Comparison of ENCODE assay signal across 15 mouse cellular contexts in genomic region chr3:127292864-127293478, GRCm38 (mm10).
DNase-seq lines count a peak whose midpoint lies in the region; ATAC-seq and TF ChIP-seq lines count a peak whose summit lies in the region.
"Had no signal": no experiment of that assay in that cellular context is flagged by ENCODE, and none has a peak within 500 bp of the region (broad histone marks: within the 10 kb centered on the region; RNA-seq: fewer than 3 reads in every experiment).

No protein-coding gene starts in this region.

- no peak overlapping the region for H3K4me2 ChIP-seq in forebrain, embryonic 15.5 days (replicated peaks)
- no peak overlapping the region for H3K4me2 ChIP-seq in hindbrain, postnatal 0 days (ENCODE audit: low read depth, low read length)

- H3K4me1 ChIP-seq in forebrain, embryonic 15.5 days = peaks cover 31% of the 10 kb centered on the region
- H3K4me1 ChIP-seq in hindbrain, postnatal 0 days (ENCODE audit: insufficient read depth, low read length) = no peaks in the 10 kb centered on the region

- H3K9ac ChIP-seq in forebrain, embryonic 15.5 days (replicated peaks) = no peak overlapping the region
- no peak overlapping the region for H3K9ac ChIP-seq in hindbrain, postnatal 0 days (replicated peaks; ENCODE audit: low read length)
- H3K9ac ChIP-seq: liver, embryonic 14.5 days had no signal

- DNase-seq in retina, embryonic 14.5 days (ENCODE audit: low spot score) = peak; percentile 51
- DNase-seq in retina, postnatal 1 day = no peak
- no peak for DNase-seq in hindbrain, postnatal 0 days (ENCODE audit: low spot score)
- no peak for DNase-seq in right cerebral cortex, postnatal 36 days (ENCODE audit: low spot score in 2 of 2)
- no peak for DNase-seq in adrenal gland, adult (ENCODE audit: inconsistent age in 2 of 2, low spot score in 1 of 2)
- DNase-seq: adrenal gland, adult 2 months; heart, postnatal 36 days; kidney, adult 8-10 months; lung, postnatal 4 days had no signal

- H3K4me3 ChIP-seq in forebrain, embryonic 15.5 days = no peak overlapping the region
- H3K4me3 ChIP-seq in hindbrain, postnatal 0 days (ENCODE audit: low read length) = no peak overlapping the region
- H3K4me3 ChIP-seq: heart, embryonic 10.5 days had no signal

- no peak for ATAC-seq in forebrain, embryonic 15.5 days (replicated peaks)
- no peak for ATAC-seq in hindbrain, postnatal 0 days
- ATAC-seq in monocyte, adult 5-6 weeks (replicated peaks; ENCODE audit: insufficient number of reproducible peaks, low FRiP score, low TSS enrichment, poor library complexity, severe bottlenecking) = no peak
- ATAC-seq: CD4-positive, CD25-positive, alpha-beta regulatory T cell, adult 4 months; Patski had no signal

- TF ChIP-seq CTCF in hindbrain, postnatal 0 days (IDR thresholded peaks at IDR 0.05; ENCODE audit: low read depth) = no peak

- H3K27ac ChIP-seq in forebrain, embryonic 15.5 days (replicated peaks) = peak overlapping the region; percentile 74
- peak overlapping the region; percentile 16; the same call in 1 of the 2 replicates for H3K27ac ChIP-seq in hindbrain, postnatal 0 days
- H3K27ac ChIP-seq: heart, embryonic 10.5 days; liver, embryonic 14.5 days had no signal

- no peaks in the 10 kb centered on the region for H3K36me3 ChIP-seq in forebrain, embryonic 15.5 days
- H3K36me3 ChIP-seq in hindbrain, postnatal 0 days (ENCODE audit: insufficient read depth, low read length) = no peaks in the 10 kb centered on the region
- H3K36me3 ChIP-seq: heart, embryonic 10.5 days had no signal

- WGBS in forebrain, embryonic 15.5 days = 89% methylated on average over 10 of the region's 10 CpGs
- WGBS in hindbrain, postnatal 0 days = 80% methylated on average over 10 of the region's 10 CpGs

- H3K27me3 ChIP-seq in forebrain, embryonic 15.5 days = no peaks in the 10 kb centered on the region
- no peaks in the 10 kb centered on the region for H3K27me3 ChIP-seq in hindbrain, postnatal 0 days (ENCODE audit: insufficient read depth, low read length)
- H3K27me3 ChIP-seq: Patski had no signal

- no peaks in the 10 kb centered on the region for H3K9me3 ChIP-seq in forebrain, embryonic 15.5 days
- no peaks in the 10 kb centered on the region for H3K9me3 ChIP-seq in hindbrain, postnatal 0 days (ENCODE audit: low read length)
- H3K9me3 ChIP-seq: heart, embryonic 10.5 days had no signal
